Mouse (Mus musculus) brain, embryonic 14.5 days (tissue): ENCODE measurements around the gene Gm904. TPM values are rescaled to one million over a fixed set of nuclear protein-coding genes. Genes with fewer than 3 reads are reported as not detected.
"Not testable (repeated sequence)": the region's sequence is repeated elsewhere in the genome, so short reads cannot be mapped to it uniquely, and the experiment has no call there.

Experiments used
- DNase-seq: peaks from one replicate; pipeline ENCODE4 v3.0.0-alpha.2; 2011; ENCODE audit warnings: low read depth
- polyA plus RNA-seq: library from polyadenylated mRNA; depleted of rRNA; stranded (reverse); fragments of >200 nt; gene quantifications from 2 replicates; pipeline ENCODE4 v1.2.3, GENCODE M21; 2012; rRNA removed

The Gm904 gene
- polyA plus RNA-seq = not detected in 2 replicates

GRCm38 (mm10) chr13:50642928-50643327 is at the start of gene Gm904:
Gm904 (plus strand) TSS chr13:50643228.
- not testable (repeated sequence) for DNase-seq

- not testable (repeated sequence) for DNase-seq
Observed at GRCm38 (mm10) chr13:50648771-50649170, 5.7 kb downstream of the Gm904 start.

Other genes with a start within 250 kb of the Gm904 start
- 35.7 and 36.4 TPM in 2 replicates for gene Fbxw17, start 225.4 kb upstream of the Gm904 start, polyA plus RNA-seq
- gene Gm47429, start 199.3 kb upstream of the Gm904 start, polyA plus RNA-seq = not detected in 2 replicates
- gene Nutm2, start 175.9 kb upstream of the Gm904 start, polyA plus RNA-seq = not detected in 2 replicates
- not detected in 2 replicates for gene Gm8765, start 55.1 kb downstream of the Gm904 start, polyA plus RNA-seq